Mouse (Mus musculus) midbrain, postnatal 0 days (tissue): ENCODE data around the gene Rraga. TPM values are rescaled to one million over a fixed set of nuclear protein-coding genes. Genes with fewer than 3 reads are reported as not detected.

Experiments
- ATAC-seq: fragments of 200-750 bp; cut with Nextera tagmentation; 2 replicates; pipeline ENCODE4 v1.8.0; 2017; ENCODE audit warnings: moderate number of reproducible peaks, mild to moderate bottlenecking, moderate TSS enrichment, moderate library complexity; ENCODE audit not compliant: low FRiP score
- DNase-seq: peaks from one replicate; pipeline ENCODE4 v3.0.0-alpha.2; 2015; ENCODE audit warnings: low spot score
- H3K27ac ChIP-seq: fragments of 300-500 bp; sonication (generic); 2 replicates; pipeline ENCODE4 v1.5.1; 2014; ENCODE audit warnings: low read depth, mild to moderate bottlenecking, low read length, mixed read lengths
- H3K27me3 ChIP-seq: fragments of 300-500 bp; sonication (generic); 2 replicates; pipeline ENCODE4 v1.6.1; 2014; ENCODE audit warnings: low read length, control low read depth, mixed read lengths; ENCODE audit not compliant: insufficient read depth
- H3K36me3 ChIP-seq: fragments of 300-500 bp; sonication (generic); 2 replicates; pipeline ENCODE4 v1.6.1; 2014; ENCODE audit warnings: low read length, control low read depth, mixed read lengths; ENCODE audit not compliant: insufficient read depth
- H3K4me1 ChIP-seq: fragments of 300-500 bp; sonication (generic); 2 replicates; pipeline ENCODE4 v1.6.1; 2014; ENCODE audit warnings: mild to moderate bottlenecking, control low read depth, antibody characterized with exemption, low read length, mixed read lengths; ENCODE audit not compliant: insufficient read depth
- H3K4me2 ChIP-seq: fragments of 300-500 bp; sonication (generic); 2 replicates; pipeline ENCODE4 v1.6.1; 2014; ENCODE audit warnings: low read depth, mild to moderate bottlenecking, low read length, mixed read lengths; ENCODE audit not compliant: poor library complexity, severe bottlenecking
- H3K4me3 ChIP-seq: fragments of 300-500 bp; sonication (generic); 2 replicates; pipeline ENCODE4 v1.5.1; 2014; ENCODE audit warnings: low read depth, mild to moderate bottlenecking, low read length, moderate library complexity
- H3K9ac ChIP-seq: fragments of 300-500 bp; sonication (generic); replicated peaks from 2 replicates; pipeline ENCODE4 v1.6.1; 2014; ENCODE audit warnings: mild to moderate bottlenecking, low read length, moderate library complexity, mixed read lengths; ENCODE audit not compliant: poor library complexity, severe bottlenecking
- H3K9me3 ChIP-seq: fragments of 300-500 bp; sonication (generic); 2 replicates; pipeline ENCODE4 v1.6.1; 2016; ENCODE audit warnings: low read length, control low read depth
- CTCF ChIP-seq: IDR thresholded peaks from 2 replicates; pipeline ENCODE4 v1.5.1; 2016; ENCODE audit warnings: antibody characterized with exemption, mild to moderate bottlenecking
- WGBS: fragments of 180-500 bp; shearing (Covaris S2); extraction: QIAGEN DNeasy Blood & Tissue Kit; methylation state at CpG from one replicate; pipeline ENCODE4 v1.1.7; 2014; 5-methylcytosine and 5-hydroxymethylcytosine counted together
- polyA plus RNA-seq: library from polyadenylated mRNA; unstranded; fragments of >200 nt; fragmentation: Nextera tagmentation; extraction: Ambion mirVana; gene quantifications from 2 replicates; pipeline ENCODE4 v1.2.1, GENCODE M21; 2015
- total RNA-seq: library from RNA; depleted of rRNA; stranded (reverse); fragments of >200 nt; gene quantifications from 2 replicates; pipeline ENCODE4 v1.2.3, GENCODE M21; 2014

Rraga gene
- total and polyA plus RNA-seq, 2 experiments from 2014 or later = 34.7 to 157 TPM

DNA sequence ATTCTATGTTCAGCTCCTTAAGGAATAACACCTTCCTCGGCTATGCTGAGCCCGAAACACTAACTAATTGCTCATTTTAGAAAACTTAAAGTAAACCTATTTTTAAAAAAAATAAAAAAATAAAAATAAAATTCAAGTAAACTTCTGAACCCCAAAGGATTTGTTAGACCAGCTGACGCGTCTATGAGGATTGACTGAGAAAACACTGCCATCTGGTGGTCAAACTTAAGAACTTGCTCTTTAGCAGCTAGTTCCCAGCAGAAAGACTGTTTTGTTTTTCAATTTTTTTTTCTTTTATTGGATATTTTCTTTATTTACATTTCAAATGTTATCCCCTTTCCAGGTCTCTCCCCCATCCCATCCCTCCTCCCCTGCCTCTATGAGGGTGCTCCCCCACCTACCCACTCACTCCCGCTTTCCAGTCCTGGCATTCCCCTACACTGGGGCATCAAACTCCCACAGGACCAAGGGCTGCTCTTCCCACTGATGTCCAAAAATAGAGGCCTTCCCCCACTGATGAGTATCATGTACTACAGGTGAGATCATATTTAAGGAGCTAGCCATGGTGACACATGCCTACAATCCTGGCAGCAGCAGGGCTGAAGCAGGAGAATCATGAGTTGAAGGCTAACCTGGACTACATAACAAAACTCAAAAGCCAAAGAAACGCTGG lies 20.3 kb upstream of the Rraga start:
- no peak overlapping the region for H3K27ac ChIP-seq
- TF ChIP-seq CTCF = peak; percentile 82
- H3K4me3 ChIP-seq = no peak overlapping the region
- no peaks in the 10 kb centered on the region for H3K9me3 ChIP-seq
- WGBS = 25% methylated on average over 6 of the region's 6 CpGs
- no peaks in the 10 kb centered on the region for H3K36me3 ChIP-seq
- ATAC-seq = peak; percentile 45; the same call in 1 of the 2 replicates
- H3K9ac ChIP-seq = no peak overlapping the region
- no peak overlapping the region for H3K4me2 ChIP-seq
- DNase-seq = peak; percentile 89
- H3K4me1 ChIP-seq = no peaks in the 10 kb centered on the region
- no peaks in the 10 kb centered on the region for H3K27me3 ChIP-seq

DNA sequence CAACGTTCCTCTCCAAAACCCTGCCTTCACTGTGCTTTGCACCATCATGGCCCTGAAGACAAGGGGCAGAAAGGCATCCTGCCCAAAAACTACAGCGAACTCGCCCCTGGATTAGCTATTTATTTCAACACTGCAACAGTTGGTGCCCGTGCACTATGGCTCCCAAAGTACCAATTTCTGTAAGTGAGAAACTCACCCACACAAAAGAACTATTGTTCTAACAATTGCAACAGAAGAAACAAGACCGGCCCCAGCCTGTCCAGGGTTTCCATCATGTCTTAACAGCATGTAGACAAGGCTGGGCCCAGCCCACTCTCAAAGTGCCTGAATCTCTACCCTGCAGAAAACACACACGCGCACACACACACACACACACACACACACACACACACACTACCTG lies 18.1 kb upstream of the Rraga start:
- Histone ChIP-seq H3K36me3 (no peaks in the 10 kb centered on the region), H3K4me3 (no peak overlapping the region), H3K9me3 (no peaks in the 10 kb centered on the region), H3K4me1 (no peaks in the 10 kb centered on the region), H3K27me3 (no peaks in the 10 kb centered on the region), H3K27ac (no peak overlapping the region), H3K9ac (no peak overlapping the region), H3K4me2 (no peak overlapping the region)
- DNase-seq (no peak), ATAC-seq (no peak)
- no peak for TF ChIP-seq CTCF
- 76% methylated on average over 7 of the region's 7 CpGs for WGBS

GRCm38 (mm10) chr4:86558228-86558627 lies 17.2 kb upstream of the Rraga start, which contains the start of gene Saxo1:
Gene Saxo1 (minus strand): TSS chr4:86558328.
- Histone ChIP-seq H3K27me3 (no peaks in the 10 kb centered on the region), H3K27ac (no peak within 1 kb of the TSS), H3K36me3 (no peaks in the 10 kb centered on the region), H3K4me1 (no peaks in the 10 kb centered on the region), H3K4me3 (no peak within 1 kb of the TSS), H3K4me2 (no peak within 1 kb of the TSS), H3K9me3 (no peaks in the 10 kb centered on the region), H3K9ac (no peak within 1 kb of the TSS)
- 93% methylated on average over 7 of the region's 7 CpGs for WGBS
- ATAC-seq = no peak
- DNase-seq = no peak
- no peak for TF ChIP-seq CTCF

- Histone ChIP-seq H3K9ac (no peak overlapping the region), H3K4me3 (no peak overlapping the region), H3K9me3 (no peaks in the 10 kb centered on the region), H3K27me3 (no peaks in the 10 kb centered on the region), H3K36me3 (no peaks in the 10 kb centered on the region), H3K27ac (no peak overlapping the region), H3K4me2 (no peak overlapping the region), H3K4me1 (no peaks in the 10 kb centered on the region)
- WGBS = 76% methylated on average over 4 of the region's 4 CpGs
- TF ChIP-seq CTCF = no peak
- no peak for ATAC-seq
- DNase-seq = no peak
Measured at GRCm38 (mm10) chr4:86559006-86559405, 16.5 kb upstream of the Rraga start.

DNA sequence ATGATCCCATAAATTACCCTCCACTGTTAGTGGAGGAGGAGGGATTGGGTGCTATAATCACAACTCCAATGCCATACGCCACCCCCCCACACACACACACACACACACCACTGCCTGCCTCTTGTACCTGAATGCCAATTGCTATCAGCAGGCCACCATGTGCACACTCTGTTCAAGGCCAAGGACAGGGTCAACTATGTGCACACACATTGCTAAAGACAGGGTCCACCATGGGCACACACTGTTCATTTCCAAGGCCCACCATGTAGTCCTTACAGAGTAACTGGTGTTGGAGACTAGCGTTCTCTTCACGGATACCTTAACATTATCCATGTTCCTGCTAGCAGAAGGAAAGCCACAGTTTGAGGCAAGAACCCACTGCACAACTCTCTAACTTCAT lies 14.4 kb upstream of the Rraga start:
- no peak for TF ChIP-seq CTCF
- DNase-seq (no peak), ATAC-seq (no peak)
- no peak overlapping the region for H3K4me2 ChIP-seq
- H3K4me1 ChIP-seq = no peaks in the 10 kb centered on the region
- WGBS = 98% methylated on average over 3 of the region's 3 CpGs
- no peaks in the 10 kb centered on the region for H3K36me3 ChIP-seq
- H3K4me3 ChIP-seq = no peak overlapping the region
- no peak overlapping the region for H3K27ac ChIP-seq
- H3K27me3 ChIP-seq = no peaks in the 10 kb centered on the region
- no peaks in the 10 kb centered on the region for H3K9me3 ChIP-seq
- no peak overlapping the region for H3K9ac ChIP-seq

- H3K36me3 ChIP-seq = peaks cover 6% of the 10 kb centered on the region; the same call in 1 of the 2 replicates
- peak overlapping the region; percentile 83 for H3K4me2 ChIP-seq
- 10% methylated on average over 6 of the region's 6 CpGs for WGBS
- no peaks in the 10 kb centered on the region for H3K27me3 ChIP-seq
- peak overlapping the region; percentile 99 for H3K27ac ChIP-seq
- no peak for TF ChIP-seq CTCF
- H3K9ac ChIP-seq = peak overlapping the region; percentile 91
- no peak for DNase-seq
- H3K9me3 ChIP-seq = no peaks in the 10 kb centered on the region
- H3K4me1 ChIP-seq = no peaks in the 10 kb centered on the region; the same call in 1 of the 2 replicates
- peak; percentile 55 for ATAC-seq
- peak overlapping the region; percentile 64 for H3K4me3 ChIP-seq
Measured at GRCm38 (mm10) chr4:86574939-86575282, 557 bp upstream of the Rraga start.
